Mouse (Mus musculus) adrenal gland, postnatal 10 days (tissue): Measurements from ENCODE around the gene Dync2h1. TPM values are rescaled to one million over a fixed set of nuclear protein-coding genes. Genes with fewer than 3 reads are reported as not detected.
A peak's percentile ranks its signal among the peaks of the same experiment; 100 is the strongest.
"Not testable (repeated sequence)": the region's sequence is repeated elsewhere in the genome, so short reads cannot be mapped to it uniquely, and the experiment has no call there.

ENCODE experiments used
- DNase-seq: peaks from one replicate; pipeline ENCODE4 v3.0.0; 2021; ENCODE audit warnings: mixed read lengths
- long read RNA-seq, 2 experiments: library from polyadenylated mRNA; stranded (forward); transcript quantifications; one replicate each; pipeline ENCODE4 v2.0.0; 2021
- total RNA-seq, 2 experiments: library from RNA; stranded (reverse); gene quantifications; 2 replicates each; pipeline ENCODE4 v1.2.3; 2021

Dync2h1 gene
- 10 to 100 TPM in 1 of 2 experiments, 1 to 10 TPM in 1; 8.7 to 13.4 TPM for total RNA-seq
- long read RNA-seq, experiment 1, partial matches to known transcripts = 4 of 8 reads
- long read RNA-seq, experiment 1, other reads (novel, unspliced or antisense) = 4 of 8 reads
- long read RNA-seq, experiment 2 = 0 reads

- DNase-seq = peak; percentile 97
Measured at GRCm38 (mm10) chr9:7184172-7184896, at the start of gene Dync2h1, which contains the start of gene Dcun1d5. TSS of gene Dync2h1 (minus strand) at chr9:7184446. TSS of gene Dcun1d5 (plus strand) at chr9:7184520.

GRCm38 (mm10) chr9:7221460-7221859 is 37.2 kb upstream of the Dync2h1 start:
- DNase-seq = no peak

- no peak for DNase-seq
Measured at GRCm38 (mm10) chr9:7221024-7221423, 36.8 kb upstream of the Dync2h1 start.

- peak; percentile 4 for DNase-seq
Measured at GRCm38 (mm10) chr9:7216240-7216639, 32.0 kb upstream of the Dync2h1 start.

- not testable (repeated sequence) for DNase-seq
Measured at GRCm38 (mm10) chr9:7190694-7191093, 6.4 kb upstream of the Dync2h1 start.

GRCm38 (mm10) chr9:7184897-7185291 is 648 bp upstream of the Dync2h1 start:
- peak; percentile 64 for DNase-seq

GRCm38 (mm10) chr9:7176618-7177610 is 7.3 kb downstream of the Dync2h1 start:
- peak; percentile 89 for DNase-seq

GRCm38 (mm10) chr9:7173756-7174155 is 10.5 kb downstream of the Dync2h1 start:
- DNase-seq = no peak

GRCm38 (mm10) chr9:7167339-7167998 is 16.8 kb downstream of the Dync2h1 start:
- no peak for DNase-seq

- no peak for DNase-seq
Measured at GRCm38 (mm10) chr9:7160688-7161087, 23.6 kb downstream of the Dync2h1 start.

- DNase-seq = no peak
Measured at GRCm38 (mm10) chr9:7159718-7160117, 24.5 kb downstream of the Dync2h1 start.

- DNase-seq = no peak
Measured at GRCm38 (mm10) chr9:7158605-7159004, 25.6 kb downstream of the Dync2h1 start.

- no peak for DNase-seq
Measured at GRCm38 (mm10) chr9:7154391-7154790, 29.9 kb downstream of the Dync2h1 start.

GRCm38 (mm10) chr9:7122863-7123262 is 61.4 kb downstream of the Dync2h1 start:
- no peak for DNase-seq

GRCm38 (mm10) chr9:7110166-7110565 is 74.1 kb downstream of the Dync2h1 start:
- no peak for DNase-seq

GRCm38 (mm10) chr9:7101361-7101760 is 82.9 kb downstream of the Dync2h1 start:
- no peak for DNase-seq

- no peak for DNase-seq
Measured at GRCm38 (mm10) chr9:7074625-7075024, 109.6 kb downstream of the Dync2h1 start.

- peak; percentile 6 for DNase-seq
Measured at GRCm38 (mm10) chr9:7070846-7071245, 113.4 kb downstream of the Dync2h1 start.

GRCm38 (mm10) chr9:7050588-7050987 is 133.7 kb downstream of the Dync2h1 start:
- peak; percentile 33 for DNase-seq

- DNase-seq = no peak
Measured at GRCm38 (mm10) chr9:7042635-7043273, 141.5 kb downstream of the Dync2h1 start.

GRCm38 (mm10) chr9:7041231-7041630 is 143.0 kb downstream of the Dync2h1 start:
- no peak for DNase-seq

GRCm38 (mm10) chr9:7032553-7032952 is 151.7 kb downstream of the Dync2h1 start:
- no peak for DNase-seq
